Mouse (Mus musculus) neural tube, embryonic 10.5 days (tissue): ENCODE results near the gene Gpr4.
A peak's percentile ranks its signal among the peaks of the same experiment; 100 is the strongest.

Experiments used
- DNase-seq: peaks from one replicate; pipeline ENCODE4 v3.0.0-alpha.2; 2017; ENCODE audit warnings: low spot score; ENCODE audit errors: extremely low spot score

The Gpr4 gene

DNA sequence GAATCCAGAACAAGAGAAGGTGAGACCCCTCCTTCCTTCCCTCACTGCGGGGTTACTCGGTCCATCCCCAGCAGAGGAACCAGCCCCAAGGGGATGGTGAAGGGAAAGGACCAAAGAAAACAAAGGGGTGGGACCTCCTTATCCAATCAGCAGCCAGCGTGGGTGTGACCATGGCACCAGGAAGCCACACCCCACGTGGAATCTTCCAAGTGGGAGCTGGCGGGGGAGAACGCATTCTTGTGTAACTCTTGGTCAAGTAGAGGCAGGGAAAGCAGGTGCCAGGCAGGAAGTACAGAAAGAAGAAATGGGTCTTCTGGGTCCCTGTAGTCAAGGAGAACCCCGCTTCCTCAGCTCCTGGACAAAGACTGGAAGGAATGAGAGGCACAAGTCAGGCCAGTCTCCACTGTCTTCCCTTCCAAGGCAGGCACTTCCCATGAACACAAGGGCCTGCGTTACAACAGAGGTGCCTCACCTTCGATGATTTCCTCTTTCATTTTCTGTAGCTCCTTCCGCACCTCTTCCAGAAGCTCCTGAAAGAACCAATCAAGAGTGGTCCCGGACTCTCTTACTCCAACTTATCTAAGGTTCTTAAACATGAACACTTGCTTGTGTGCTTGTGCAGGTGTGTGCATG is 45.2 kb downstream of the Gpr4 start:
- peak; percentile 47 for DNase-seq

DNA sequence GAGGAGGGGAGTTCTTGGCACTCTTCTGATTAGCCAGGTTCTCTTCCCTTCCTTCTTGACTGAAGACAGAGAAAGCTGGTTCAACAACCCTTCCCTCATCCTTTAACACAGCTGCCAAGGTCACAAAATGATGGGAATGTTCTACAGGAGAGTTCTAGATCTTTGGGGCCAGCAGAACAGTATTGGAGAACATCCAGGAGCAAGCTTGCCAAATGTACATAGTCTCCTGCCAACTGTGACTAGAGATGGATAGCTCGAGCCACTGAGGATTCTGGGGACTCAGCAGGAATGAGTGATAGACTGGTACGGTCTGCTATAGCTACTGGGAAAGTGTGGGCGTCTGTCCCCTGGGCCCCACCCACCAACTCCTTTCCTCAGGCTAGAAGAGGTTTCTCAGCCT is 46.0 kb downstream of the Gpr4 start:
- DNase-seq, result no peak

DNA sequence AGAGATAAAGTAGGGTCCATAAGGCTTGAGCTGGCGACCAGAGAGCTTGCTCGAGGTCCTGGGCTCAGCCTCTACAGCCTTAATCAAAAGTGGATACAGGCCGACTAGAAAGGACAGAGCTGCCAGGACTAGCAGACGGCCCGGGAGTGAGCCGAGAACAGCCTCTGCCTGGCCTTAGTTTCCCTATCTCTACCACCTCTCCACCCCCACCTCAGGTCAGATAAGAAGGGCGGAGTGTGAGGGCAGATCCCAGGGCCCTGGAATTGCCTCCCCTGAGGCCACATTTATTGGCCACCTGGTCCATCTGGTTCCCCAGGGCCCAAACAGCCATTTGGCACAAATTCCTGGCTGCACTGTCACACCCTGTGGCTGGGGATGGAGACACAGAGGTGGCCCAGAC is 52.8 kb downstream of the Gpr4 start:
- DNase-seq, result no peak

DNA sequence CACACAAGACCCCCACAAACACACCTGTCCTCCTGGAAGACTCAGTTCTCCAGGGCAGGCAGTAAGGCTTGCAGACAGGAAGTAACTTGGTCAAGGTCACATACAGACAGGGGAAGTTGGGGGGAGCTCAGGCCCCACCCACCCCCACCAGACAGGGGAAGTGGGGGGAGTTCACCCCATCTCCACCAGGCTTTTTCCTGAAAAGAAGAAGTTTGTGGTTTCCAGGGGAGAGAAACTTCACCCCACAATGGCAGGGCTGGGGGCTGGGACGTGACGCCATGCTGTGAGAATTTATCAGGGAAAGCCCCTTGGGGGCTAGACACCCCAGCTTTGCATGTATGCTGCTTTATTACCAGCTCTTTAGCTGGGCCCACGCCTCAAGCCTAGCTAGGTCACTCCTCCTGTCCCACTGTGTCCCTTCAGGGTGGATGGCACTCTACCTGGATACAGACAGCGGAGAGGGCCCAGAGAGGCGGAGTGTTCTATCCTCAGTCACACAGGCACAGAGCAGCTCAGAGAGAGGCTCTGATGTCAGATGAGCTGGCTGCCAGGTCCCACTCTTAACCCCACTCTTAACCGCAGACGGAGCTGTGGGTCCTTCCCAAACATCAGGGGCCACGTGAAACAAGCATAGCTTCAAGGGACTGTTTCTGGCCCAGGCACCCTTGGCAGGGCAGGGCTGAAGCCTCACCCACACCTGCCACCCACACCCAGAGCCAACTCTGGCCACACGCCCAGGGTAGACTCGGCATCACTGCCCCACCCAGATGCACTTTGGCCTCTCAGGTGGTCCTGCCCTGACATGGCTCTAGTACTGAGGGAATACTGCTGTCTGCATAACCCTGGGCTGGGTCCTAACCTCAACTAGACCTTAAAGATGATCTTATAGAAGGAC is 53.8 kb downstream of the Gpr4 start:
- DNase-seq, result no peak

DNA sequence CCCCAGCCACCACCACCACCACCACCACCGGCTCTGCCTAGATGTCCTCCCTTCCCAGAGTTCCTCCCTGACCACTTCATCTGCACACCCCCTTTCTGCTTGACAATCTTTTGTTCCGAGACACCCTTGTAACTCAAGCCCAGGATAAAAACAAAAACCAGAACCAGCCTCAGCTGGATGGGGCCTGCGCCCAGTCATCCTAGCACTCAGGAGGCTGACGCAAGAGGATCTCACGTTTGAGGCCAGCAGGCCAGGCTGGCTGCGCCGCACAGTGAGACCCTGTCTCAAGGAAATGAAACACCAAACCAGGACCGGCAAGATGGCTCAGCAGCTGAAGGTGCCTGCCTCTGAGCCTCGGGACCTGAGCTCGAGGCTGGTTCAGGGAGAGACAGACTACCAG is 54.7 kb downstream of the Gpr4 start:
- no peak for DNase-seq

DNA sequence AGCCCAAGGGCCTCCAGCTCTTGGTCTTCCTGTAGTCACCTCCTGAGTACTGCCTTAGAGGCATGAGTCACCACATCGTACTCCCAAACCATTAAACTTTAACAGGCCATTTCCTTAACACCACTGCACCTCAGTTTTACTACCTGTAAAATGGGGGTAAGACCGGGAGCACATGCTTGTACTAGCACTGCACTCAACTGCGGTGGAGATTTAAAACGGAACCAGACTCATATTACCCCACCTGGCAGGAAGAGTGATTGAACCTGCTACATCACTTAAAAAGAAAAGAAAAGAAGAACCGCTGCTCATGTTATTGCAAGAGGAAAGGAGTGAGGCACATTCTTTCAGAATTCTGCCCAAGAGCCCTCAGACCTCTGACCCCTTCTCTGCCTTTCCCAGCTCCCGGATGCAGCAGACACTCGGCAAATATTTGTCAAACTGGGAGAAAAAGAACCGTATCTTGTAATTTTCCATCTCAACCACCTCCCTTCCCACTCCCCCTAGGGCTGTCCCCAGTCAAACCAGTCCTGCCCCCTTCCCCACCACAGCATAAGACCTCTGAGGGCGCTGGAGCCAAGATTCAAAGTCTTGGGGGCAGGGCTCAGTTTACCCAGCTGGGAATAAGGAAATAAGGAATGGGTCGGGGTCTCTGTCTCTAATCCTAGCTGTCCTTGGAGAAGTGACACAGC is 56.8 kb downstream of the Gpr4 start:
- peak; percentile 29 for DNase-seq

DNA sequence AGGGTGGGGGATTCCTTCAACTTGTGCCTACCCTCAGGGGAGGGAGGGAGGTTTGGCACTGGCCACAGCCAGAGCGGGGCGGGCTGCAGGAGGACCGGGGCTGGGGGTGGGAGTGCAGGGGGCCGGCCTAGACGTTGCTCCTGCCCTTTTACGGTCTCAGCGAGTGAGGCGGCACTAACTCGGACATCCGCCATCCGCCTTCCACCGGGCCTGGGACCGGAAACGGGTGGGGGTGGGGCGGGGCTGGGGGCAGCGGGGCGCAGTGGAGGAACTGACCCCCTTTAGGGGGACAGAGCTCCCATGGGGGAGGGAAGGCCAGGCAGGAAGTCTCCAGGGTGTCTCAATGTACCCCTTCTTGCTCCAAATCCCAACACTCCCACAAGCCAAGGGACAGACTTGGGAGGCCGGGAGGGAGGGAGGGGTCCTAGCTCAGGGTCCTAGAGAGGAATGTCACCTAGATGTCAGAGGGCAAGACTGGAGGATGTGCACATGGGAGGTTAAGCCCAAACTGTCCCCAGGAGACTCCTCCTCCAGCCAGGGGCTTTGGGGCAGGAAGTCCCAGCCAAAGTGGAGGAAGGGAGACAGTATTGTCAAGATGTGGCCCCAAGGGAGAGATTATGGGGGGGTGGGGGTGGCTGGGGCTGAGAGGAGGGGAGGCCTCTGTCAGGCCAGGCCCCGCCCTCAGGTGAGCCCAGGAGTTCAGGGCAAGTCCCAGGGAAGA is 57.5 kb downstream of the Gpr4 start:
- peak; percentile 58 for DNase-seq

DNA sequence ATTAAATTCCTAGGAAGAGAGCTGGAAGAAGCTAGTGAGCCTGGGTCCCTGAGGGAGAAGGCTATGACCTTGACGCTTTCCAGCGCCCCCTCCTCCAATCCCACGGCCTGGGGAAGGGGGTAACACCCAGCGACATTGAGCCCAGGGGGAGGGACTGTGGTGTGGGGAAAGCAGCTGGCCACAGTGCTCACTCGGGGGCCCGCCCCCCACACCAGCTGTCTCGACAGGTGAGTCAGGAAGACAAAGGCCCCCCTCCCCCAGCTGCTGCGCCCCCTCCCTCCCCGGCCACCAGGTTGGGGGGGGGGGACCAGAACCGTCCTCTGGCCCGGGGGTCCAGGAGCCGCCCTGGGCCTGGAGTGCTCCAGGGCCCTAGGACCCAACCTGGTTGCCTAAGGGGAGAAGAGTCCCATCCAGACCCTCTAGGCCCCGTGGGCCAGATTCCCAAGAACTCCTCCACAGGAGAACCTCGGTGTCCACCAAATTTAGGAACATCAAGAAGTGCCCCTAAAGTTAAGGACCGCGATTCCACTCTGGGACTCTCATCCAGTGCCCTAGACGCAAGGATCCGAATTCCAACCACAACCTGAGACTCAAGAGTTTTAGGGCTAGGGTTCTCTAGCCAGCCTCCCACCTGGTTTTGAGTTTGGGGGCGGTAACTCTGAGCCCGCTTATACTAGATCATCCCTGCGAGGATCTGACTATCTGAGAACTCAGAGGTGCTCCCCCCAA is 58.3 kb downstream of the Gpr4 start:
- DNase-seq, result peak; percentile 42

DNA sequence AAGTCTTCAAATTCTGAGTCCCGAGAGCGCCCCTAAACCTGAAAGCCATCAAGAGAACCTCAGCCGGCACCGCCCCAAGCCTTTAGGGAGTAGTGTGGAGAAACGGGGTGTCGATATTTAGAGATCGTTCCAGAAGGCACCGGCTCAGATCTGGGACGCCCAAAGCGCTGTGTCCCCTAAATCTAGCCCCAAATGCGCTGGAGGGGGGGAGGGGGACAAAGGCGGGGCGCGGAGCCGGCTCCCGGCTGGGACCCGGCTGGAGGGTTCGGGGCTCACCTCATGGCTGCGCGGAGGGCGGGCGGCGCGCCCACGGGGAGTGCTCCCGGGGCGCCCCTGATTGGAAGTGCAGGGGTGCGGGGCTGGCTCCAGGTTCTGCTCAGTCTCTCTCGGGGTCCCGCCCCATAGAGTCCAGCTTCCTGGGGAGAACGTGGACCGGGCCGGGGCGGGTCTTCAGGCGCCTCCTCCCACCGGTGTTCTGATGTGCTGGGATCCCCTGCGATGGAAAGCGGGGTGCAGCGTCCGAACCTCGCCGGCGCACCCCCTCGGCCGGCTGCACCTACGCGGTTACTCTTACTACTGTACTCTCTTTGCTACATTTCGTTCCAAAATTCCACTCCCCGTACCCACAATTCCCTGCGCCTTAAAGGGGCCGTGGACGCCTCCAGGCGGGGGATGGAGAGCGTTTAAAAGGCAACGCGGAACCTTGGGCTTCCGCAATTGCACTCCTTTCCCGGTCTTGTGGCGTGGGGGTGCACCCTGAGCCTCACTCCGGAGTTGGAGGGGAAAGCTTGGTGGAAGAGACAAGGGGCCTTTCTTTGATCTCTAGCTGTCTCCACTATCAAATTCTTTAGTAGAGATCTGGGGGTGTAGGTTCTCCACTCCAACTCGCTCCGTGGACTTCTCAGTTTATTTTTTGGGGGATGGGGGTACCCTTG is 59.2 kb downstream of the Gpr4 start, which contains the start of gene Vasp:
TSS of gene Vasp (minus strand) at position 580 of the 935 bp plus-strand sequence.
- DNase-seq, result peak; percentile 88

DNA sequence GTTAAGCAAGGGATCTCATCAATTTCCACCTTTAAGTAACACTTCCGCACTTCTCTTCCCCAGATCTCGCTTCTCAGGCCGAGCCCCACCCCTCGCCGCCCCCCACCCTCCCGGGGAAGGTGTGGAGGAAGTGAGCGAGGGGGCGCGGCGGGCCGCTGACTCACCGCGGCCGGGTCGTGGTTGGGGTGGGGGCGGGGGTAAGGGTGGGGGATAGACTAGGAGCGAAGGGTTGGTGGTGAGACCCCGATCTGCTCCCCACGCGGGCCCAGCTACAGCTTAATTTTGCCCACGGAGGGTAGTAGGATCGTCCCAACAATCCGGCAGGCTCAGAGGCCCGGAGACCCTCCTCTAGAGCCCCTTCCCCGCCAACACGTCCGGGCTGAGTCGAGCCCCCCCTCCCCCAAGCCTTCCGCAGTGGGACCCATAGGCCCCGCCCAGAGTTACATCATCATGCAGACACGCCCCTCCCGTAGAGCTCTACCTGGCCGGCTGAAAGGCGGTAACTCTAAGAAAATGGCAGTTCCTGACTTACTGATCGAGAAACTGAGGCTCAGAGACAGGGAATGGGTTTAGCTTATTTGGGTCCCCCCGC is 59.9 kb downstream of the Gpr4 start:
- peak; percentile 85 for DNase-seq
